Mouse (Mus musculus) brown adipose tissue, adult 24 weeks (tissue): Measurements from ENCODE around the gene Gm4305. TPM values are rescaled to one million over a fixed set of nuclear protein-coding genes. Genes with fewer than 3 reads are reported as not detected.
"Not testable (repeated sequence)": the region's sequence is repeated elsewhere in the genome, so short reads cannot be mapped to it uniquely, and the experiment has no call there.

ENCODE experiments used
- H3K27ac ChIP-seq: fragments of 200-500 bp; replicated peaks from 2 replicates; pipeline ENCODE4 v1.5.1; 2012; ENCODE audit warnings: low read depth, mild to moderate bottlenecking, low read length
- H3K4me1 ChIP-seq: fragments of 200-500 bp; 2 replicates; pipeline ENCODE4 v1.6.1; 2012; ENCODE audit warnings: low read length, mixed read lengths; ENCODE audit not compliant: control insufficient read depth, insufficient read depth, insufficient read length
- H3K4me3 ChIP-seq: fragments of 200-500 bp; 2 replicates; pipeline ENCODE4 v1.5.1; 2012; ENCODE audit warnings: low read depth, mild to moderate bottlenecking, low read length, moderate library complexity; ENCODE audit not compliant: insufficient read depth
- polyA plus RNA-seq: library from polyadenylated mRNA; stranded (reverse); fragments of >200 nt; gene quantifications from 2 replicates; pipeline ENCODE4 v1.2.4, GENCODE M21; 2012; ENCODE audit not compliant: missing spikeins, insufficient read depth, insufficient read length

Gm4305 gene
- not detected in 2 replicates for polyA plus RNA-seq

- H3K4me1 ChIP-seq, H3K27ac ChIP-seq, H3K4me3 ChIP-seq: not testable (repeated sequence)
Measured at GRCm38 (mm10) chr10:100350793-100351192, at the start of gene Gm4305. Gene Gm4305 (plus strand): TSS chr10:100351093.

- not testable (repeated sequence) for H3K4me1 ChIP-seq, H3K27ac ChIP-seq, H3K4me3 ChIP-seq
Measured at GRCm38 (mm10) chr10:100335376-100335775, 15.5 kb upstream of the Gm4305 start, which contains the start of gene Gm4301. Gene Gm4301 (plus strand): TSS chr10:100335676.

GRCm38 (mm10) chr10:100340536-100340935 lies 10.4 kb upstream of the Gm4305 start, which contains the start of gene Gm4302:
Gene Gm4302 (plus strand): TSS chr10:100340836.
- H3K4me1 ChIP-seq, H3K4me3 ChIP-seq, H3K27ac ChIP-seq: not testable (repeated sequence)

- H3K27ac ChIP-seq, H3K4me1 ChIP-seq, H3K4me3 ChIP-seq: not testable (repeated sequence)
Measured at GRCm38 (mm10) chr10:100345672-100346071, 5.2 kb upstream of the Gm4305 start, which contains the start of gene Gm4303. Gene Gm4303 (plus strand): TSS chr10:100345972.

DNA sequence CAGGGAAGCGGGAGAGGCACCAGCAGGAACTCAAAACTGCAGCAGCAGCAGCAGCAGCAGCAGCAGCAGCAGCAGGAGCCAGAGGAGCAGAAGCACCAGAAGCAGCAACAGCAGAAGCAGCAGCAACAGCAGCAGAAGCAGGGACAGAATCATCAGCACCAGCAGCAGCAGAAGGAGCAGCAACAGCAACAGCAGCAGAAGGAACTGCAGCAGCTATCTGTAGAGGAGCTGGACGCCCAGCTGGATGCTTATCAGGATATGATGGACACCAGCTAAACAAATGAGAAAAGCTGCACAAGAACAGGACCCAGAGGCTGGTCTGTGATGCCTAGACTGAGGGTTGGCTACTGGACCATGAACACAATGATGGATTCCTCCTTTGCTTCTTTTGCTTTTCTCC lies 5.9 kb downstream of the Gm4305 start:
- H3K4me3 ChIP-seq, H3K27ac ChIP-seq, H3K4me1 ChIP-seq: not testable (repeated sequence)

GRCm38 (mm10) chr10:100361038-100361437 lies 10.1 kb downstream of the Gm4305 start, which contains the start of gene Gm4307:
Gene Gm4307 (plus strand): TSS chr10:100361338.
- not testable (repeated sequence) for H3K27ac ChIP-seq, H3K4me1 ChIP-seq

DNA sequence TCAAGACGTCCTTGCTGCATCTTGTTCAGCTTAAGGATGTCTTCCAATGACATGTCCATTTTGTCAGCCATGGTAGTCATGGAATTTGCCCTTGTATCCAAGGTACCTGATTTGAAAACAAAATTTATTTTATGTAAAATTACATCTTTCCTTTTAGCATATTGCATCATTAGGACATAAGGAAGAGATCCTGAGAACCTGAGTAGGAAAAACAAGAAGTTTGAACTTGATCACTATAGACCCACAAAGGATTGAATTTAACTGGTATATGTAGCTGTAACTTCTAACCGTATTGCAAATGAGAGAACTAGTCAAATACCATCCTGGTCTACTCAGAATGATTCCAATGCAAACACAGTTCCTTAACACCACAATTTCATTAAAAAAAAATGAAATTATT lies 31.6 kb downstream of the Gm4305 start, which contains the start of gene Gm4312:
Gene Gm4312 (minus strand): TSS at position 101 of the 400 bp plus-strand sequence.
- not testable (repeated sequence) for H3K27ac ChIP-seq, H3K4me1 ChIP-seq, H3K4me3 ChIP-seq

More at GRCm38 (mm10) chr10:100361038-100361437, 10.1 kb downstream of the Gm4305 start, which contains the start of gene Gm4307:
- H3K4me3 ChIP-seq: not testable (repeated sequence)

Other genes with a start within 250 kb of the Gm4305 start
- gene Gm4301, start 15.4 kb upstream of the Gm4305 start, polyA plus RNA-seq: not detected in 2 replicates
- not detected in 2 replicates for gene Gm4302, start 10.3 kb upstream of the Gm4305 start, polyA plus RNA-seq
- gene Gm4303, start 5.1 kb upstream of the Gm4305 start, polyA plus RNA-seq: not detected in 2 replicates
- gene Gm4307, start 10.2 kb downstream of the Gm4305 start, polyA plus RNA-seq: not detected in 2 replicates
- gene Gm4312, start 31.5 kb downstream of the Gm4305 start, polyA plus RNA-seq: not detected in 2 replicates
- 7.9 and 8.3 TPM in 2 replicates for gene Tmtc3, start 136.3 kb downstream of the Gm4305 start, polyA plus RNA-seq
- gene Cep290, start 136.5 kb downstream of the Gm4305 start, polyA plus RNA-seq: 2.0 and 3.8 TPM in 2 replicates
- gene 4930430F08Rik, start 239.3 kb downstream of the Gm4305 start, polyA plus RNA-seq: 13.7 and 15.1 TPM in 2 replicates
- not detected in 2 replicates for gene 1700017N19Rik, start 239.4 kb downstream of the Gm4305 start, polyA plus RNA-seq